Mouse (Mus musculus) testis, adult 2 months (tissue): Measurements from ENCODE around the gene Gm13090. TPM values are rescaled to one million over a fixed set of nuclear protein-coding genes. Genes with fewer than 3 reads are reported as not detected.
A peak's percentile ranks its signal among the peaks of the same experiment; 100 is the strongest.

ENCODE experiments used
- H3K27ac ChIP-seq: fragments of 200-500 bp; 2 replicates; pipeline ENCODE4 v1.5.1; 2012; ENCODE audit warnings: low read depth, low read length; ENCODE audit not compliant: control insufficient read depth, insufficient read depth
- H3K27me3 ChIP-seq: fragments of 200-500 bp; 2 replicates; pipeline ENCODE4 v1.6.1; 2012; ENCODE audit warnings: mild to moderate bottlenecking, low read length, moderate library complexity; ENCODE audit not compliant: control insufficient read depth, insufficient read depth
- H3K36me3 ChIP-seq: fragments of 200-500 bp; 2 replicates; pipeline ENCODE4 v1.6.1; 2012; ENCODE audit warnings: mild to moderate bottlenecking, low read length; ENCODE audit not compliant: control insufficient read depth, insufficient read depth
- H3K4me1 ChIP-seq: fragments of 200-500 bp; 2 replicates; pipeline ENCODE4 v1.6.1; 2012; ENCODE audit warnings: low read length; ENCODE audit not compliant: control insufficient read depth, insufficient read depth
- H3K4me3 ChIP-seq: fragments of 200-500 bp; 2 replicates; pipeline ENCODE4 v1.5.1; 2012; ENCODE audit warnings: low read depth, mild to moderate bottlenecking, low read length, moderate library complexity, mixed read lengths; ENCODE audit not compliant: control insufficient read depth
- CTCF ChIP-seq: fragments of 200-500 bp; IDR thresholded peaks from 2 replicates; pipeline ENCODE4 v1.5.1; 2012; ENCODE audit warnings: low read depth, mild to moderate bottlenecking, inconsistent platforms, low read length, moderate library complexity; ENCODE audit not compliant: control insufficient read depth, insufficient read depth, insufficient replicate concordance
- POLR2A ChIP-seq: fragments of 200-500 bp; IDR thresholded peaks from 2 replicates; pipeline ENCODE4 v1.6.1; 2012; ENCODE audit warnings: low read depth, mild to moderate bottlenecking, inconsistent platforms, low read length, moderate library complexity; ENCODE audit not compliant: control insufficient read depth
- polyA plus RNA-seq: library from polyadenylated mRNA; depleted of rRNA; stranded (reverse); fragments of >200 nt; gene quantifications from 2 replicates; pipeline ENCODE4 v1.2.3, GENCODE M21; 2012

The Gm13090 gene
- polyA plus RNA-seq, 1 experiment: not detected

DNA sequence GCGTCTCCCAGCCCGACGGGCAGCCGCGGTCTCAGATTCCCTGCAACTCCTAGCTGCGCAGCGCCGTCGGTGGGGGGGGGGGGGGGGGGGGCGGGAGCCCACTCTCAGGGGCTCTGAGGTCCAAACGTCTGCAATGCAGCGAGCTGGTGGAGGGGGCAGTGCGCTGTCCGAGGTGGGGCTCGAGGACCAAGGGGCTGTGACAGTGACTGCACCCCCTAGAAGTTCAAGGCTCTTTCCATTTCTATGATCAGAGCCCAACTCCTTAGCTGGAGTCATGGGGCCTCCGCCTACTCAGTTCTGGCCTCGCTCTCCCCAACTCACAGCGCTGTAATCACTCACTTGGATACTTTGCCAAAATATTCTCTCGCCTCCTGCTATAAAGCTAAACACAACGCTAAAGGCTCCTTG, 19.5 kb downstream of the Gm13090 start:
- Histone ChIP-seq H3K4me3 (peak overlapping the region; percentile 80), H3K27ac (no peak overlapping the region), H3K4me1 (peaks cover 10% of the 10 kb centered on the region), H3K27me3 (no peaks in the 10 kb centered on the region), H3K36me3 (no peaks in the 10 kb centered on the region)
- TF ChIP-seq CTCF (no peak), POLR2A (no peak)

DNA sequence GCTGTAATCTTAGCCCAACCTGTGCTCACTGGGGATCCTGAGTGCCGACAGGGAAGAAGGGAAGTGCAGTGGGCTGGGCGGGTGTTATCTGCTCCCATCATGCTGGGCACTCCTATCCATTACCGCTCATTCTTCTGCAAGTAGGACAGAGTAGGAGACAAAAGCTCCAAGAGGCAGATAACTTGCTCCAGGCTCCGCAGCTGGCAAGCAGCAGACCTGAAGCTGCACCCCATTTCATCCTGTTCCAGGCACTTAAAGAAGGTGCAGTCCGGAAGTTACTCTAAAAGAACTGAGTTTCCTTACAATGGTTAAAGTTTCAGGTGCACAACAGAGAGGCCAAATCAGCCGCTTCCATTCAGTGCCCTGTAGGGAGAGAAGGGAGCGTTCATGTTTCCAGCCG, 21.9 kb downstream of the Gm13090 start:
- no peaks in the 10 kb centered on the region for H3K27me3 ChIP-seq
- H3K4me1 ChIP-seq: peaks cover 10% of the 10 kb centered on the region
- H3K4me3 ChIP-seq: no peak overlapping the region
- TF ChIP-seq CTCF (no peak), POLR2A (no peak)
- H3K27ac ChIP-seq: no peak overlapping the region
- no peaks in the 10 kb centered on the region for H3K36me3 ChIP-seq

DNA sequence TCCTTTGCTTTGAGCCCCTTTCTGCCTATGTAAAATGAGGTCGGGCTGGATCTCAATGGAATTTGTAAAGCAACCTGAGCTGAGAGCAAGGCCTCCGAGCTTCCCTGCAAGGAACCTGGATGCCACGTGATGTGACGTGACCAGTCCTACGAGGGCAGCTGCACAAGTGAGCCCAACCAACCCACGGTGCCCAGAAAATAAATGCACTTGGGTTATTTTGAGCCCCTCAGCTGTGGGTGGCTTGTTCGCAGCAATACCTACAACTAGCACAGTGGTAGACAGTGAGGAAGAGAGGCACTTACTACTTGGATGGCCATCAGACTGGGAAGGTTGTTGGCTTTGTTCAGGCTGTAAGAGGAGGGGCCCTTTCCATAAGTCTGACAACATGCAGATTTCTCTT, 25.2 kb downstream of the Gm13090 start:
- H3K36me3 ChIP-seq: no peaks in the 10 kb centered on the region
- H3K4me3 ChIP-seq: no peak overlapping the region
- H3K27me3 ChIP-seq: no peaks in the 10 kb centered on the region
- H3K27ac ChIP-seq: no peak overlapping the region
- TF ChIP-seq POLR2A (no peak), CTCF (no peak)
- no peaks in the 10 kb centered on the region for H3K4me1 ChIP-seq

DNA sequence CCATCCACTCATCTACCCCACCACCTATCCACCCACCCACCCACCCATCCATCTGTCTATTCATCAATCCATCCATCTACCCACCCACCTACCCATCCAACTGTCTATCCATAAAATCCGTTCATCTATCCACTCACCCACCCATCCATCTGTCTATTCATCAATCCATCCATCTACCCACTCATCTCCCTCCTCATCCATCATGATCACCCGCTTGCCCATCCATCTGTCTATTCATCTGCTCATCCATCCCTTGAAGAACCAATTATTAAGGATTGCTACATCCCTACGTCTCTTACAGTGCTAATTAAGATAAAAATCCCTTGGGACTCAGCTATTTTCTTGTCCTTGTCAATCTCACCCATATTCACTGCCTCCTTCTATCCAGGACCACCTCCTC, 29.5 kb downstream of the Gm13090 start:
- TF ChIP-seq POLR2A (no peak), CTCF (no peak)
- H3K27me3 ChIP-seq: no peaks in the 10 kb centered on the region
- H3K27ac ChIP-seq: no peak overlapping the region
- no peak overlapping the region for H3K4me3 ChIP-seq
- no peaks in the 10 kb centered on the region for H3K4me1 ChIP-seq
- no peaks in the 10 kb centered on the region for H3K36me3 ChIP-seq

DNA sequence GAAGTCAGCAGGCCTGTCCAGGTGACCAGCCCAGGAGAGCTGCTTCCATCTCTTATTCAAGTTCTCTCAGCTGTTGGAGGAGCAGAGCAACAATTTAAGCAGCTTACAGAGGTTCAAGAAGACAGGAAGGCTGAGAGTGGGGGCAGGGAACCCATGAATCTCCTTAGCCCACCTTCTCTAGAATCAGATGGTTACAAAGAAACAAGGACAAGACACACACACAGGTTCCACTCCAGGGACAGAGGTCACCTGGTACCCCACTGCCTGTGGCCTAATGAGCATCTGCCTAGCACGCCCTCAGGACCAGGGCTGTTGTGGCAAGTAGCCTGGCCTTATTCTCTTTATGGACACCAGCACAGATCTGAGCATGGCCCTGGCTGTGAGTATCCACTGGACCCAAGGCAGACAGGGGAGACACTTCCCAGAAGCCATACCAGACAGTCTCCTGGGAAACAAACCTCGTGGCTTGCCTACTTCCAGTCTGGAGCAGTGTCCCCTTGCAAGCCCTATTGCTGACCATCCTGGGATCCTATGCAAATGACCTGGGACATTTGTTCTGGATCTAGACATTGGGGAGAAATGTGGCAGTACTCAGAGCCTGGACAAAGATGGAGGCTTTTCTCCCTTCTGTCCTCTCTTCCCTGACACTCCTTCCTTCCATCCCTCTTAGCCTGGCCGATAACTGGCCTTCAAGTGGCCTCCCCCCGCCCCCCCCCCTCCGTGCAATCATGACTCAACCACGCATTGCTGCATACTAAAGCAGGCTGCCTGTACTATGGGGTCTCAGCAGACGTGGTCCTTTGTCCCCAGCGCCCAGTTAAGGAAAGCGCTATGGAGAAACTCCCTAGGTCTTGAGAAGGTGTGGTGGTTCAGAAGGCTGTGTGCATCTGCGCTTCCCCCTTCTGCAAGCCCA, 38.5 kb downstream of the Gm13090 start:
- H3K4me1 ChIP-seq: peaks cover 10% of the 10 kb centered on the region
- no peak overlapping the region for H3K4me3 ChIP-seq
- no peak overlapping the region for H3K27ac ChIP-seq
- no peak for TF ChIP-seq POLR2A
- TF ChIP-seq CTCF: no peak
- H3K36me3 ChIP-seq: no peaks in the 10 kb centered on the region
- no peaks in the 10 kb centered on the region for H3K27me3 ChIP-seq

DNA sequence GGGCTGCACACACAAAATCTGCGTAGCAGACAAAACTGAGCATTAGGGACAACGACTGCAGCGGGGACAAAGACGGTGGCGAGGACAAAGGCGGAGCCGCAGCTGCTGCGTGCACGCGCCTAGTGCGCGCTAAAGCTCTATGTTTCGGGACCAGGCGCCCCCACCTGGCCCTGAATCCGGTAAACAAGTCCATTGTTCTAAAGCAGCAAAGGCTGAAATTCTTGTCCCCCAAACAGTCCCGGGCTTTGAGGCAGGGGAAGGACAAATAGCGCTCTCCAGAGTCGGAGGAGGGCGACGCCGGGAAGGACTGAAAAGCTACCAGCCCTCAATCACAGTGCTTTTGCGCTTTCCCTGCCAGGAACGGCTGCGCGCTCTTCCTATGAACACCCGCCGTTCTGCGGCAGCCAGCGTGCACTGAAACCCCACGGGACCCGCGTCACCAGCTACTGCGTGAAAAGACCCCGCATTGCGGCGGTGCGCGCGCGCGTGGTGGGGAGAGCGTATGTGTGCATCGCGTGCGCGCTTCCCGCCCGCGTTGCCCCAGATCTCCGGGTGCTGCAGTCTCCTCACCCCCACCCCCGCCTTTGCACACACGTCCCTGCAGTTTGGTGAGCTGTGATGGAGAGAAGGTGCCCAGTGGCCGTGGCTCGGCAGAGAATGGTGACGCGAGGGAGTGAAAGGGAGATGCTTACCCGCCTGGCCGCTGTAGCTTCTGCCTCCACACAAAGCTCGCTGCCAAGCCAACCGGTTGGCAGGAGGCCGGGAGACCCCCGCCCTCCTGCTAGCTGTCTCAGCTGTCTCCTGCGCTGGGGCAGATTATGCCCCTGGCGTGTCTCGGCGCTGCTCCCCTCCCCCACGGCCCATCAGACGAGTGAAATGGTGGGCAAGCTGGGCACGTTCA, 39.5 kb downstream of the Gm13090 start:
- Histone ChIP-seq H3K27me3 (no peaks in the 10 kb centered on the region), H3K4me1 (peaks cover 10% of the 10 kb centered on the region), H3K36me3 (no peaks in the 10 kb centered on the region), H3K27ac (no peak overlapping the region), H3K4me3 (peak overlapping the region; percentile 21)
- TF ChIP-seq POLR2A: no peak
- no peak for TF ChIP-seq CTCF

DNA sequence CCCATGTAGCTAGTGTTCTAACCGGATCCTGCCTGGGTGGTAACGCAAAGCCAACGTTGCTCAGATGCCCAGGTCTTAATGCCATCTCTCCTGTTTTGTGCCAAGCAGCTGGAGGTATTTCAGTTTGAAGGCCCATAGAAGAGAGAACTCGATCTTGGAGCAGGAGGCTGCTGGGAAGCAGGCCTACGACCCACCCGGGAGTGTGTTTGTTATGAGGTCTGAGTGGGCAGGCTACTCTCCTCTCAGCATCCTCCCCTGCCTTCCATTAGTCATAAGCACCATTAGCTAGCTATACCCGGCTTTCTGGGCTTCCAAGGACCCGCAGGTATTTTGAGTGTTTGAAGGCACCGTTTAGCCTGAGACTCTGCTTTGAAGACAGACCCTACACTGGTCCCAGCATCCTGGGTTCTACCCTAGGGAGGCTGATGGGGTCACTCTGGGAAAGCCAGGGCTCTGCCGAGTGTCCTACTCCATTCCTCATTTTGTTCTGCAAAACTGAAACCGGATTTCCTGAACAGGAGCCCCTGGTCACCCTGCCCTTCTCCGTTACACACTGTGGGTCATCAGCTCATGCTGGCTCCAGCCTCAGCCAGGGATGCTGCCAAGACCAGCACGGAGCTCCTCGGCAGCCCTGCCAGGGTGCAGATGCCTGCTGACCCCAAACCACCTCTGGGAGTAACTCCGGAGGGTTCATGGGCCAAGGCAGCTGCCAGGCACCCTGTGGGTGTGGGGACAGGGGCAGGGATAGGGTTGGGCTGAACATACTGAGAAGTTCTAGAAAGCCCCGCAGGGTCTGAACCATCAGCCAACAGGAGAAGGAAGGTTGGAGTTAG, 40.6 kb downstream of the Gm13090 start:
- no peak overlapping the region for H3K4me3 ChIP-seq
- H3K27ac ChIP-seq: no peak overlapping the region
- peaks cover 10% of the 10 kb centered on the region for H3K4me1 ChIP-seq
- no peaks in the 10 kb centered on the region for H3K27me3 ChIP-seq
- TF ChIP-seq POLR2A (no peak), CTCF (no peak)
- H3K36me3 ChIP-seq: no peaks in the 10 kb centered on the region
